Mouse (Mus musculus) G1E (cell line): ENCODE measurements around the gene Cables2. TPM values are rescaled to one million over a fixed set of nuclear protein-coding genes. Genes with fewer than 3 reads are reported as not detected.

ENCODE experiments used
- ATAC-seq: 2 replicates; pipeline ENCODE4 v1.8.0; 2016; ENCODE audit warnings: mild to moderate bottlenecking; ENCODE audit not compliant: insufficient number of reproducible peaks, poor library complexity, low FRiP score, severe bottlenecking; ENCODE audit errors: extremely low read depth
- DNase-seq: peaks from one replicate; pipeline ENCODE4 v3.0.0; 2012; ENCODE audit warnings: low spot score
- H3K27me3 ChIP-seq: 2 replicates; pipeline ENCODE4 v1.6.1; 2012; ENCODE audit warnings: mild to moderate bottlenecking, low read length, inconsistent platforms; ENCODE audit not compliant: insufficient read depth
- H3K36me3 ChIP-seq: replicated peaks from 2 replicates; pipeline ENCODE3; 2012; ENCODE audit warnings: mild to moderate bottlenecking, inconsistent platforms
- H3K4me1 ChIP-seq: 2 replicates; pipeline ENCODE4 v1.6.1; 2012; ENCODE audit warnings: low read depth, low read length, inconsistent platforms, mixed read lengths; ENCODE audit not compliant: insufficient read depth
- H3K4me3 ChIP-seq: 2 replicates; pipeline ENCODE4 v1.5.1; 2012; ENCODE audit warnings: low read depth, mild to moderate bottlenecking, inconsistent platforms, low read length, moderate library complexity, mixed read lengths
- H3K9me3 ChIP-seq: replicated peaks from 2 replicates; pipeline ENCODE4 v1.6.1; 2012; ENCODE audit warnings: inconsistent platforms
- CTCF ChIP-seq: IDR thresholded peaks from 2 replicates; pipeline ENCODE4 v1.5.1; 2012; ENCODE audit warnings: low read depth, low read length, inconsistent platforms, mixed read lengths
- GATA1 ChIP-seq: IDR thresholded peaks from 2 replicates; pipeline ENCODE4 v1.6.1; 2012; ENCODE audit warnings: borderline replicate concordance, low read length, inconsistent platforms, mixed read lengths
- GATA2 ChIP-seq: IDR thresholded peaks from 2 replicates; pipeline ENCODE4 v1.6.1; 2012; ENCODE audit warnings: low read depth, low read length, inconsistent platforms, borderline replicate concordance
- POLR2AphosphoS5 ChIP-seq: IDR thresholded peaks from 2 replicates; pipeline ENCODE4 v1.6.1; 2012; ENCODE audit warnings: low read depth, low read length, inconsistent platforms; ENCODE audit not compliant: insufficient replicate concordance
- TAL1 ChIP-seq: conservative IDR thresholded peaks from 2 replicates; pipeline ENCODE4 v1.6.1; 2012; ENCODE audit warnings: low read depth, low read length, inconsistent platforms, mixed read lengths
- polyA plus RNA-seq: library from polyadenylated mRNA; stranded (reverse); fragments of >175 nt; gene quantifications from 2 replicates; pipeline ENCODE4 v1.2.3, GENCODE M21; 2012
- total RNA-seq, 2 experiments: library from RNA; stranded (forward) in 1 of 2; stranded (reverse) in 1 of 2; fragments of 200-1000 nt in 1 of 2; fragments of >200 nt in 1 of 2; fragmentation: Nextera tagmentation in 1 of 2; gene quantifications; 2 replicates each; pipeline ENCODE4 v1.2.3; 2014 to 2017

The Cables2 gene
- total and polyA plus RNA-seq, 3 experiments: 8.7 to 14.5 (median 9.7) TPM

DNA sequence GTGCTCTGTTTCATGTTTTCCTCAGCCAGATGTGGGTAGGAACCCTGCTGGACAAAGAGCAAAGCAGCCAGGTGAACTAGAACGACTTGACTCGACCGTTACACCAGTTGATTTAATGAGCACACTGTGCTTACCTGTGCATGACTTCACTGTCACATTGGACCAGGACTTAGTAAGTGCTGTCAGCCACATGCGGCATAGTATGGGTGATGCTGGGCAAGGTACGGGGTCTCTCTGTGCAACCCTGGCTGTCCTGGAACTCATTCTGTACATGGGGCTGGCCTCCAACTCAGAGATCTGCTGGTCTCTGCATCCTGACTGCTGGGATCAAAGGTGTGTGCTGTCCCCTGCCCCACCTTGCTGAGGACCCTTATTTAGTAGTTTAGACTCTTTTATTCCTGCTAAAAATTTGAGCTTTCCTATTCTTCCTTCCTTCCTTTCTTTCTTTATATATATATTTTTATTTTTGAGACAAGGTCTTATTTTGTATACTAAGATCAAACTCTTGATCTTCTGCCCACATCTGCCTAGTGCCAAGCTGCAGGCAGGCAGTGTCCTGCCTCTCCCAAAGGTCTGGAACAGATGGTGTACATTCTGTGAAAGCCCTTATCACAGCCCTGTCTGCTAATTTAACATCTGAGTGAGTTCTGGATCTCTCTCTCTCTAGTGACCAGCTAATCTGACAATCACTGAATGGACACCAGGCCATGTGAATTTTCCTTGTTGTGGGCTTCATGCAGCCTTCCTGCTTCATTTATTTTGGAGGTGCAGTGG, 18.7 kb downstream of the Cables2 start:
- TF ChIP-seq POLR2AphosphoS5 (no peak), CTCF (no peak), TAL1 (no peak), GATA2 (no peak), GATA1 (no peak)
- ATAC-seq (no peak), DNase-seq (no peak)
- no peaks in the 10 kb centered on the region for H3K9me3 ChIP-seq
- peaks cover 33% of the 10 kb centered on the region for H3K36me3 ChIP-seq
- no peak overlapping the region for H3K4me3 ChIP-seq
- H3K4me1 ChIP-seq: peaks cover 52% of the 10 kb centered on the region
- no peaks in the 10 kb centered on the region for H3K27me3 ChIP-seq

DNA sequence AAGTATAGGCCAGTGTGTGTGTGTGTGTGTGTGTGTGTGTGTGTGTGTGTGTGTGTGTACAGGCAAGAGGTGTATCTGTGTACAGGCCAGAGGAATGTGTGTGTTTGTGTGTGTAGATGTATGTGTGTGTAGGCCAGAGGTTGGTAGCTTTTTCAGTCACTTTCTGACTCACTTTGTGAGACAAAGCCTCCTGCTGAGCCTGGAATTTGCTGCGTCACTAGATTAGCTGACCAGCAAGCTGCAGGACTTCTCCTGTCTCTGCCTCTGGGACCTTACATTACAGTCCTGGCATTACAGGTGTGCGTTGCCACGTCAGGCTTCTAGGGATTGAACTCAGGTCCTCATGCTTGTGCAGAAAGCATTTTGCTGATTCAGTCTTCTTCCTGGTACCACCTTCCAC, 21.5 kb downstream of the Cables2 start:
- DNase-seq (no peak), ATAC-seq (no peak)
- TF ChIP-seq CTCF: no peak
- TF ChIP-seq TAL1: no peak
- no peak for TF ChIP-seq POLR2AphosphoS5
- no peak for TF ChIP-seq GATA1
- TF ChIP-seq GATA2: no peak
- peaks cover 52% of the 10 kb centered on the region for H3K4me1 ChIP-seq
- H3K4me3 ChIP-seq: no peak overlapping the region
- H3K27me3 ChIP-seq: no peaks in the 10 kb centered on the region
- no peaks in the 10 kb centered on the region for H3K9me3 ChIP-seq
- peaks cover 11% of the 10 kb centered on the region for H3K36me3 ChIP-seq

DNA sequence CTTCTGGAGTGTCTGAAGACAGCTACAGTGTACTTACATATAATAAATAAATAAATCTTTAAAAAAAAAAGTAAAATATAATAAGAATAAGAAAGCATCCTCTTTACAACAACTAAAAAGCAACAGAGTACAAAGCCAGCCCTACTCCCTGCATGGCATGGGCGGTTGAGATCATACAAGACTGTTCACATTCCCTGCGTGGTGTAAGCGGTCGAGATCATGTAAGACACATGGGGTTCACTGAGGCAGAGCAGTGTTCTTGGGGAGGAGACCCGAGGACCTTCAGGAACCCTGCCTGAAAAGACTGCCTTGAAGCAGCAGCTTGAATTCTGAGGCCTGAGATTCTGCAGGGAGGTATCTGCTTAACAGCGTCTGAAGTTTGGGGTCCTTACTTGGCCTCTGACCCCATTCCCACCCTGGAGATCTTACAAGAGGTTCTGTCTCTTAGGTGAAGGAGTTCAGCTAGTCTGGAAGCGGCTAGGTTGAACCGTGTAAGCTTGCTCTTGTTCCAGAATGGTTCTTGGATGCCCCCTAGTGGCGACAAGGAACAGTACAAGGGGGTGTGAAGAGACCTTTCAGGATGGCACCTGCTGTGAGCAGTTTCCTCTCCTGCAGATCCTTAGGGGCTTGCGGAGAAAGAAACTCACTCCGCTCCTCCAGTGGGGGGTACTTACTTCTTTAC, 22.2 kb downstream of the Cables2 start:
- DNase-seq: peak; percentile 72
- peaks cover 11% of the 10 kb centered on the region for H3K36me3 ChIP-seq
- peaks cover under 1% of the 10 kb centered on the region; the same call in 1 of the 2 replicates for H3K9me3 ChIP-seq
- ATAC-seq: peak; percentile 60
- H3K27me3 ChIP-seq: no peaks in the 10 kb centered on the region
- H3K4me3 ChIP-seq: no peak overlapping the region
- TF ChIP-seq CTCF (peak; percentile 97), TAL1 (no peak), GATA1 (no peak)
- peaks cover 44% of the 10 kb centered on the region for H3K4me1 ChIP-seq

DNA sequence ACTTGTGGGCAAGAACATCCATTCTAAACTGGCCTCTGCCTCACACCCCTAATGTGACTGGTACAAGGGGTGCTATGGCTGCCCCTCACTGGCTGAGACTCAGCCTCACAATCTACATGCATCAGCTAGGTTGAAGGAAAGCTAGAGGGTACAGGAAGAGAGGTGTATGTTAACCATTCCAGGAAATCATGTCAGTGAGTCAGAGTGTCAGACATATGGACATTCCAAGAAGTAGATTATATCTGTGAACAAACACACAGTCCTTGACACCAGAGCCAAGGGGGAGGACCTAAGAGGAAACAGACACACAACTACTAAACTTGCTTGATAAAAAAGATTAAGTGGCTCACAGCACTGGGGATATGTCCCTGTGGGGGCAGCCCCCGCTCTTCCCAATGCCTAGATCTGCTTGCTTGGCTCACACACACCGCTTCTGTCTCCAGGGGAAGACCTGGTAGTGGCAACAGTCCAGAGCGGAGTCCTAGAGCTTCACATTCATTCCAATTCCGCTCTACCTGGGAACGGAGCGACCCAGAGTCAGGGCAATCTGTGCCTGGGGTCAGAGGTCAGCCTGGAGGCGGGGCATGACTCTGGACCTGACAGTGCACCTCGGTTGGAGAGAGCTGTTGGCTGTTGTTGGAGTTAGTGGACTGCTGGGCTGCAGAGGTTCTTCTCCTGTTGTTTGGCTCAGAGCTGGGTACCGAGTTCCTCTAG, 24.2 kb downstream of the Cables2 start:
- Histone ChIP-seq H3K36me3 (peaks cover 2% of the 10 kb centered on the region), H3K4me1 (peaks cover 30% of the 10 kb centered on the region), H3K9me3 (peaks cover 3% of the 10 kb centered on the region; the same call in 1 of the 2 replicates), H3K27me3 (no peaks in the 10 kb centered on the region), H3K4me3 (peak overlapping the region; percentile 60; the same call in 1 of the 2 replicates)
- DNase-seq (peak; percentile 66), ATAC-seq (peak; percentile 78)
- TF ChIP-seq POLR2AphosphoS5 (no peak), GATA1 (no peak), TAL1 (no peak), CTCF (no peak), GATA2 (no peak)

DNA sequence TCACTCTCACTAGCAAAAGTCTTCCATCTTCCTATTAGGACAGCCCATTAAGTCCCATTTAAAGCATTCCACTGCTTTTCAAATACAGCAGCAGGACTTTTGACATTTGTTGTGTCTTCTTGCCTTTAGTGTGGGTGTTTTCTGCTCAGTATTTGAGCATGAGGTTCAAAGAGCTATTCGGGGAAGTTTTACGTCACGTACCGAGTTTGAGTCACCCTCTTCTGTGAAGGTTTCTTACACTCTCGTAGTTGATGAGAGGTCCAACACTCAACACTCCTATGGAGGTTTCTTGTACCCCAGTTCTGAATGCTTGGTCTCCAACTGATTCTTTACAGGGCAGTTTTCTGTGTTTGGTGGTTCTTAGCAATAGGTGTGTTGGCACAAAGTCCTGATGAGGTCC, 25.4 kb downstream of the Cables2 start:
- no peak for ATAC-seq

DNA sequence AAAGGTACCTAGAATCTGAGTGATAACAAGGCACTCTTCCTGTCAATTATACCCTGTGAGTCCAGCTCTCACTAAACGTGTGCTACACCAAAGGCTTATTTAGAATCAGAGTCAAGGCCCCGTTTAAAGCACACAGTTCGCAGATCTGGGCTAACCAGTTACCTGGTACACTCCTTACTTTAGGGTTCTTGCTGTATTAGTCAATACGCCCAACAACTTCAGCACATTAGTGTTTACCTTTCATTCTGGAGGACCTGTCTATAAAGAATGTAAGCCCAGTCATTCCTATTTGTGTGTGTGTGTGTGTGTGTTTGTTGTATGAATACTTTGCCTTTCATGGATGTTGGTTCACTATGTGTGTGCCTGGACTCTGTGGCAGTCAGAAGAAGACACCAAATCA, 30.2 kb downstream of the Cables2 start:
- H3K27me3 ChIP-seq: no peaks in the 10 kb centered on the region
- ATAC-seq (no peak), DNase-seq (no peak)
- no peaks in the 10 kb centered on the region for H3K36me3 ChIP-seq
- TF ChIP-seq TAL1: no peak
- no peak for TF ChIP-seq POLR2AphosphoS5
- TF ChIP-seq GATA2: no peak
- no peak for TF ChIP-seq CTCF
- TF ChIP-seq GATA1: no peak
- peaks cover 12% of the 10 kb centered on the region for H3K9me3 ChIP-seq
- H3K4me3 ChIP-seq: no peak overlapping the region
- H3K4me1 ChIP-seq: peaks cover 27% of the 10 kb centered on the region

More for the DNA sequence above, 25.4 kb downstream of the Cables2 start:
- H3K27me3 ChIP-seq: no peaks in the 10 kb centered on the region
- H3K9me3 ChIP-seq: peaks cover 3% of the 10 kb centered on the region; the same call in 1 of the 2 replicates
- TF ChIP-seq GATA2 (no peak), POLR2AphosphoS5 (no peak), GATA1 (no peak), TAL1 (no peak), CTCF (no peak)
- H3K36me3 ChIP-seq: no peaks in the 10 kb centered on the region
- H3K4me3 ChIP-seq: no peak overlapping the region
- DNase-seq: no peak
- peaks cover 30% of the 10 kb centered on the region for H3K4me1 ChIP-seq
